Mouse (Mus musculus) bone marrow macrophage, adult 2 months (primary cell): ENCODE results near the gene Antxr2. TPM values are rescaled to one million over a fixed set of nuclear protein-coding genes. Genes with fewer than 3 reads are reported as not detected.

ENCODE experiments used
- H3K27ac ChIP-seq: 2 replicates; pipeline ENCODE4 v1.5.1; 2012; ENCODE audit warnings: low read depth, low read length; ENCODE audit not compliant: insufficient read depth
- H3K4me1 ChIP-seq: 2 replicates; pipeline ENCODE4 v1.6.1; 2012; ENCODE audit warnings: low read length; ENCODE audit not compliant: control insufficient read depth, insufficient read depth
- H3K4me3 ChIP-seq: 2 replicates; pipeline ENCODE4 v1.5.1; 2012; ENCODE audit warnings: mild to moderate bottlenecking, low read length, moderate library complexity; ENCODE audit not compliant: insufficient read depth
- CTCF ChIP-seq: IDR thresholded peaks from 2 replicates; pipeline ENCODE4 v1.5.1; 2012; ENCODE audit warnings: low read depth, mild to moderate bottlenecking, low read length, moderate library complexity
- POLR2A ChIP-seq: IDR thresholded peaks from 2 replicates; pipeline ENCODE4 v1.6.1; 2012; ENCODE audit warnings: mild to moderate bottlenecking, low read depth, low read length, borderline replicate concordance
- polyA plus RNA-seq: library from polyadenylated mRNA; stranded (reverse); fragments of >200 nt; gene quantifications from 2 replicates; pipeline ENCODE4 v1.2.4, GENCODE M21; 2012; ENCODE audit not compliant: missing spikeins, insufficient read depth, insufficient read length

Antxr2 gene
- polyA plus RNA-seq: 35.8 and 42.0 TPM in 2 replicates

GRCm38 (mm10) chr5:98030902-98031641 lies at the start of gene Antxr2:
Gene Antxr2 (minus strand): TSS chr5:98031043.
- Histone ChIP-seq H3K4me1 (peaks cover 43% of the 10 kb centered on the region), H3K4me3 (peak within 1 kb of the TSS; percentile 98), H3K27ac (peak within 1 kb of the TSS; percentile 82)
- TF ChIP-seq POLR2A (no peak; the same call in 1 of the 2 replicates), CTCF (no peak)

GRCm38 (mm10) chr5:98076612-98077011 lies 45.8 kb upstream of the Antxr2 start:
- Histone ChIP-seq H3K27ac (no peak overlapping the region), H3K4me1 (no peaks in the 10 kb centered on the region), H3K4me3 (no peak overlapping the region)
- TF ChIP-seq POLR2A (no peak), CTCF (no peak)

- Histone ChIP-seq H3K27ac (no peak overlapping the region), H3K4me3 (no peak overlapping the region), H3K4me1 (no peaks in the 10 kb centered on the region)
- TF ChIP-seq POLR2A (no peak), CTCF (no peak)
Observed at GRCm38 (mm10) chr5:98069191-98069590, 38.3 kb upstream of the Antxr2 start.

GRCm38 (mm10) chr5:98055275-98055674 lies 24.4 kb upstream of the Antxr2 start:
- Histone ChIP-seq H3K27ac (no peak overlapping the region), H3K4me1 (peaks cover 5% of the 10 kb centered on the region; the same call in 1 of the 2 replicates), H3K4me3 (no peak overlapping the region)
- TF ChIP-seq CTCF (no peak), POLR2A (no peak)

- no peak overlapping the region for H3K27ac ChIP-seq
- no peak overlapping the region for H3K4me3 ChIP-seq
- TF ChIP-seq CTCF: no peak
- TF ChIP-seq POLR2A: no peak
- peaks cover 5% of the 10 kb centered on the region; the same call in 1 of the 2 replicates for H3K4me1 ChIP-seq
Observed at GRCm38 (mm10) chr5:98054834-98055233, 24.0 kb upstream of the Antxr2 start.

GRCm38 (mm10) chr5:98034928-98035327 lies 4.1 kb upstream of the Antxr2 start:
- TF ChIP-seq CTCF: no peak
- no peak for TF ChIP-seq POLR2A
- Histone ChIP-seq H3K4me1 (peaks cover 28% of the 10 kb centered on the region), H3K4me3 (no peak overlapping the region), H3K27ac (no peak overlapping the region)

- H3K4me1 ChIP-seq: peaks cover 30% of the 10 kb centered on the region
- TF ChIP-seq POLR2A: no peak
- no peak for TF ChIP-seq CTCF
- peak overlapping the region; percentile 80 for H3K27ac ChIP-seq
- no peak overlapping the region for H3K4me3 ChIP-seq
Observed at GRCm38 (mm10) chr5:98034207-98034606, 3.4 kb upstream of the Antxr2 start.

GRCm38 (mm10) chr5:98032803-98033420 lies 2.1 kb upstream of the Antxr2 start:
- peaks cover 37% of the 10 kb centered on the region for H3K4me1 ChIP-seq
- TF ChIP-seq CTCF (no peak), POLR2A (no peak)
- no peak overlapping the region for H3K4me3 ChIP-seq
- H3K27ac ChIP-seq: no peak overlapping the region

- H3K27ac ChIP-seq: peak overlapping the region; percentile 82
- TF ChIP-seq POLR2A (no peak), CTCF (0 out of 2 replicates have a peak, but pooled peaks have one; percentile 4)
Observed at GRCm38 (mm10) chr5:98030091-98030901, 547 bp downstream of the Antxr2 start.

More at GRCm38 (mm10) chr5:98030091-98030901, 547 bp downstream of the Antxr2 start:
- H3K4me3 ChIP-seq: peak overlapping the region; percentile 98
- peaks cover 43% of the 10 kb centered on the region for H3K4me1 ChIP-seq
